Mouse (Mus musculus) frontal cortex, adult 2 months (tissue): ENCODE results near the gene Oas1g. TPM values are rescaled to one million over a fixed set of nuclear protein-coding genes. Genes with fewer than 3 reads are reported as not detected.

Experiments used
- DNase-seq, 2 experiments: peaks; one replicate each; pipeline ENCODE4 v3.0.0; 2022; ENCODE audit warnings: low spot score in 1 of 2; ENCODE audit errors: extremely low spot score in 1 of 2
- polyA plus RNA-seq: library from polyadenylated mRNA; depleted of rRNA; stranded (reverse); fragments of >200 nt; gene quantifications from 2 replicates; pipeline ENCODE4 v1.2.3, GENCODE M21; 2012; rRNA removed

Gene Oas1g
- polyA plus RNA-seq, 1 experiment: 0.68 TPM

- DNase-seq: no peak
These were observed 53.8 kb downstream of the Oas1g start for GRCm38 (mm10) chr5:120833335-120834280.

GRCm38 (mm10) chr5:120831031-120831430, 56.4 kb downstream of the Oas1g start:
- DNase-seq: no peak

Other genes starting within 250 kb of the Oas1g start
- 63.8 and 71.7 TPM in 2 replicates for gene Rasal1, start 238.8 kb downstream of the Oas1g start, polyA plus RNA-seq
- 93.3 and 99.3 TPM in 2 replicates for gene Dtx1, start 175.7 kb downstream of the Oas1g start, polyA plus RNA-seq
- gene Oas2, start 137.8 kb downstream of the Oas1g start, polyA plus RNA-seq: 0.86 and 0.96 TPM in 2 replicates
- gene Oas3, start 110.0 kb downstream of the Oas1g start, polyA plus RNA-seq: 0.08 and 0.10 TPM in 2 replicates
- not detected in 2 replicates for gene Oas1e, start 92.1 kb downstream of the Oas1g start, polyA plus RNA-seq
- 1.2 and 1.6 TPM in 2 replicates for gene Oas1c, start 75.1 kb downstream of the Oas1g start, polyA plus RNA-seq
- not detected in 2 replicates for gene Oas1f, start 40.2 kb downstream of the Oas1g start, polyA plus RNA-seq
- gene Oas1h, start 26.2 kb downstream of the Oas1g start, polyA plus RNA-seq: not detected in 2 replicates
- 1.7 and 2.1 TPM in 2 replicates for gene Oas1a, start 19.9 kb upstream of the Oas1g start, polyA plus RNA-seq
- 0.08 TPM in 1 of 2 replicates, not detected in the other for gene Oas1d, start 26.9 kb upstream of the Oas1g start, polyA plus RNA-seq
- 188 and 208 TPM in 2 replicates for gene Rph3a, start 122.5 kb upstream of the Oas1g start, polyA plus RNA-seq